Mouse (Mus musculus) midbrain, embryonic 11.5 days (tissue): ENCODE measurements at regions not wholly inside any gene's neighbourhood (a gene's known extent, or its start where the extent isn't known, plus 50 kb on each side); places are given as distances from the start of the nearest gene placed in this dataset.

Experiments used
- ATAC-seq: fragments of 200-750 bp; cut with Nextera tagmentation; 2 replicates; pipeline ENCODE4 v1.8.0; 2017; ENCODE audit warnings: moderate TSS enrichment, moderate library complexity; ENCODE audit not compliant: low FRiP score
- DNase-seq: peaks from one replicate; pipeline ENCODE4 v3.0.0; 2015; ENCODE audit warnings: low spot score; ENCODE audit errors: missing footprints
- H3K27ac ChIP-seq: fragments of 300-500 bp; sonication (generic); 2 replicates; pipeline ENCODE4 v1.5.1; 2014; ENCODE audit warnings: low read depth, low read length
- H3K27me3 ChIP-seq: fragments of 300-500 bp; sonication (generic); 2 replicates; pipeline ENCODE4 v1.6.1; 2014; ENCODE audit warnings: mild to moderate bottlenecking, low read length, moderate library complexity, mixed read lengths; ENCODE audit not compliant: control insufficient read depth, insufficient read depth
- H3K36me3 ChIP-seq: fragments of 300-500 bp; sonication (generic); 2 replicates; pipeline ENCODE4 v1.6.1; 2014; ENCODE audit warnings: mild to moderate bottlenecking, low read length, moderate library complexity, mixed read lengths; ENCODE audit not compliant: control insufficient read depth, insufficient read depth
- H3K4me1 ChIP-seq: fragments of 300-500 bp; sonication (generic); 2 replicates; pipeline ENCODE4 v1.6.1; 2014; ENCODE audit warnings: low read length; ENCODE audit not compliant: control insufficient read depth, insufficient read depth
- H3K4me2 ChIP-seq: fragments of 300-500 bp; sonication (generic); 2 replicates; pipeline ENCODE4 v1.6.1; 2014; ENCODE audit warnings: mild to moderate bottlenecking, moderate library complexity
- H3K4me3 ChIP-seq: fragments of 300-500 bp; sonication (generic); 2 replicates; pipeline ENCODE4 v1.5.1; 2014; ENCODE audit warnings: low read depth, low read length
- H3K9ac ChIP-seq: fragments of 300-500 bp; sonication (generic); 2 replicates; pipeline ENCODE4 v1.6.1; 2014; ENCODE audit warnings: low read length
- H3K9me3 ChIP-seq: fragments of 300-500 bp; sonication (generic); 2 replicates; pipeline ENCODE4 v1.6.1; 2016; ENCODE audit warnings: low read length; ENCODE audit not compliant: control insufficient read depth
- WGBS: fragments of 180-500 bp; shearing (Covaris S2); extraction: QIAGEN DNeasy Blood & Tissue Kit; methylation state at CpG from one replicate; pipeline ENCODE4 v1.1.7; 2014; 5-methylcytosine and 5-hydroxymethylcytosine counted together

DNA sequence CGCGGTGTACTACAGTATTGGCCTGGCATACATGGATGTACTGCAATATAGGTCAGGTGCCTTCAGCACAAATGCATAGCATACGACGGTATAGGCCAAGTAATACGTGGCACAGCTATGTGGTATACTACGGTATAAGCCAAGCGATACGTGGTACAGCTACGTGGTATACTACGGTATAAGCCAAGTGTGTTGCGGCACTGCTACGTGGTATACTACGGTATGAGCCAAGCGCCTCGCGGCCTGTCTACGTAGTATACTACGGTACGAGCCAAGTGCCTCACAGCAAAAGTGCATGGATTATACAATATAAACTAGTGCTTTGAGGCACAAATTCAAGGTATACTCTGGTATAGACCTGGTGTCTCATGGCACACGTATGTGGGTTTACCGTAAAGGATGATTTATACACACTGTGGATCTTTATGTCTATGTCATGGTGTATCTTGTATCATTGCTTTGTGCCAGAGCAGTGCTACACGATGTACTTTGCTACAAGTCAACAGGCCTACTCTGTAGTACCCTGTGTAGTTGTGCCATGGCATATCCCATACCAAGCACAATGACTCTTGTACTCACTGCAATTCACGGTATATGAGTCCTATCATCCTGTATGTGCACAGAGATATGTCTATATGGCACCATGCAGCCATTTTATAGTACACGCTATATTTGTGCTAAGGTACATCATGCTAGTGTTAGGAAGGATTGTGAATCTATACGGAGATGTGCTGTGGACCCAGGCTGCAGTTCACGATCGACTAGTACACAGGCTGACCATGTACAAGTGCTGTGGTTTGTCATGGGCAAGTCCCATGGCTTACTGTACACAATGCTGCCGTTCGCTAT is 72.5 kb downstream of the Rtl1 start:
- Histone ChIP-seq H3K4me1 (peaks cover 10% of the 10 kb centered on the region), H3K36me3 (no peaks in the 10 kb centered on the region), H3K9me3 (peaks cover 29% of the 10 kb centered on the region), H3K4me2 (peak overlapping the region; percentile 40), H3K27me3 (0 out of 2 replicates have a peak, but pooled peaks cover 2% of the 10 kb centered on the region), H3K4me3 (peak overlapping the region; percentile 15), H3K9ac (no peak overlapping the region), H3K27ac (no peak overlapping the region)
- 50% methylated on average over 29 of the region's 29 CpGs for WGBS
- peak; percentile 90 for DNase-seq
- peak; percentile 71 for ATAC-seq

- no peak overlapping the region for H3K9ac ChIP-seq
- H3K27me3 ChIP-seq: no peaks in the 10 kb centered on the region; the same call in 1 of the 2 replicates
- 67% methylated on average over 9 of the region's 9 CpGs for WGBS
- peaks cover 7% of the 10 kb centered on the region for H3K4me1 ChIP-seq
- no peak overlapping the region for H3K4me3 ChIP-seq
- H3K27ac ChIP-seq: no peak overlapping the region
- DNase-seq (no peak), ATAC-seq (no peak)
- no peak overlapping the region for H3K4me2 ChIP-seq
- H3K9me3 ChIP-seq: peaks cover 29% of the 10 kb centered on the region
- H3K36me3 ChIP-seq: no peaks in the 10 kb centered on the region
Measured at GRCm38 (mm10) chr12:109525613-109526012, 73.0 kb downstream of the Dlk1 start.

- DNase-seq (no peak), ATAC-seq (no peak)
- H3K36me3 ChIP-seq: no peaks in the 10 kb centered on the region
- no peaks in the 10 kb centered on the region; the same call in 1 of the 2 replicates for H3K27me3 ChIP-seq
- H3K4me1 ChIP-seq: peaks cover 19% of the 10 kb centered on the region; the same call in 1 of the 2 replicates
- no peak overlapping the region for H3K27ac ChIP-seq
- 73% methylated on average over 5 of the region's 5 CpGs for WGBS
- peaks cover 3% of the 10 kb centered on the region; the same call in 1 of the 2 replicates for H3K9me3 ChIP-seq
- H3K4me3 ChIP-seq: no peak overlapping the region
- no peak overlapping the region for H3K4me2 ChIP-seq
- H3K9ac ChIP-seq: no peak overlapping the region
Measured at GRCm38 (mm10) chr12:109521199-109521780, 68.7 kb downstream of the Dlk1 start.

- no peak overlapping the region for H3K27ac ChIP-seq
- H3K36me3 ChIP-seq: no peaks in the 10 kb centered on the region
- peaks cover 19% of the 10 kb centered on the region; the same call in 1 of the 2 replicates for H3K4me1 ChIP-seq
- peaks cover 2% of the 10 kb centered on the region; the same call in 1 of the 2 replicates for H3K27me3 ChIP-seq
- H3K4me3 ChIP-seq: no peak overlapping the region
- WGBS: 36% methylated on average over 8 of the region's 8 CpGs
- no peak overlapping the region for H3K9ac ChIP-seq
- DNase-seq (no peak), ATAC-seq (peak; percentile 52; the same call in 1 of the 2 replicates)
- no peak overlapping the region for H3K4me2 ChIP-seq
- H3K9me3 ChIP-seq: no peaks in the 10 kb centered on the region
Measured at GRCm38 (mm10) chr12:109520414-109520813, 67.8 kb downstream of the Dlk1 start.

DNA sequence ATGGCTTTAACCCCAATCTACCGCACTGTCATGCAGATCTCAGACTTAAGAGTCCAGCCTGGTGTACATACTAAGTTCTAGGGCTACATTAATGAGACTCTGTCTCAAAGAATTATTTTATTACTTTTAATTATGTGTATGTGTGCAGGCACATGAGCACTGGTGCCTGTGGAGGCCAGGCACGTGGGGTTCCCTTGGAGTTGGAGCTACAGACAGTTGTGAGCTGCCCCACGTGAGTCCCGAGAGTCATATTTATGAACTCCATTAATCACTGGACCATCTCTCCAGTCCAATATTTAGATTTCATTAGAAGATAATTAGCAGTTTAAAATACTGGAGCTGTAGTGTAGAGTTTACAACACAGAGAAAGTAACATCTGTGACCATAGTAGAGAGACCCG is 67.2 kb downstream of the Dlk1 start:
- Histone ChIP-seq H3K9me3 (no peaks in the 10 kb centered on the region), H3K9ac (no peak overlapping the region), H3K27ac (no peak overlapping the region), H3K27me3 (peaks cover 2% of the 10 kb centered on the region; the same call in 1 of the 2 replicates), H3K4me2 (no peak overlapping the region), H3K4me3 (no peak overlapping the region), H3K36me3 (no peaks in the 10 kb centered on the region), H3K4me1 (peaks cover 19% of the 10 kb centered on the region; the same call in 1 of the 2 replicates)
- WGBS: 47% methylated on average over 5 of the region's 5 CpGs
- DNase-seq: no peak
- ATAC-seq: 0 out of 2 replicates have a peak, but pooled peaks have one; percentile 22

DNA sequence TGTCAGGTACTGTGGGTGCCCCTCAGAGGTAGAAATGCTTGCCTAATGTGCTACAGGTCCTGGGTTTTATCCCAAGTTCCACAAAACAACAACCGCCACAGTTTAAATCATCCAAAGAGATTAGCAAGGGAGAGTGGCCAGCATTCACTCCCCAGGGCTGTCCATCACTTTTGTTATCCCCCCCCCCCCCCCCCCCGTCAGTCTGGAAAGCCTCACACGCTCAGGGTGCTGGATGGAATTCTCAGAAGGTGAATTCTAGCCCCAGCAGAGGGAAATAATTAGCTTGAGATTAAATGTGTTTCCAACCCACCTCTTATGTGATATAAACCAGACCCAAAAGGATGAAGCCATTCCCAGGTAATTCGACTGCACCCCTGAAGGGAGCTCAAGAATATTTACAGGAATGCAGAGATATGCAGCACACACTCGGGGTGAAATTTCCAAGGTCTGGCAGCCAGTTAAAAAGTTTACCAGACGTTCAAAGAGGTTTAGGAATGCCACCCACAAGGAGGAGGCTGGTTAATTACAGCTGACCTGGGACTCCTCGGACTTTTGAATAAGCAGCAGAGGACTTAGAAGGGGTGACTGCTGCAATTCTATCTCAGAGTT is 65.9 kb downstream of the Dlk1 start:
- Histone ChIP-seq H3K4me3 (no peak overlapping the region), H3K9ac (no peak overlapping the region), H3K4me1 (peaks cover 19% of the 10 kb centered on the region; the same call in 1 of the 2 replicates), H3K9me3 (no peaks in the 10 kb centered on the region), H3K27me3 (peaks cover 2% of the 10 kb centered on the region; the same call in 1 of the 2 replicates), H3K36me3 (no peaks in the 10 kb centered on the region), H3K4me2 (no peak overlapping the region), H3K27ac (no peak overlapping the region)
- ATAC-seq (no peak), DNase-seq (no peak)
- WGBS: 8% methylated on average over 7 of the region's 7 CpGs

DNA sequence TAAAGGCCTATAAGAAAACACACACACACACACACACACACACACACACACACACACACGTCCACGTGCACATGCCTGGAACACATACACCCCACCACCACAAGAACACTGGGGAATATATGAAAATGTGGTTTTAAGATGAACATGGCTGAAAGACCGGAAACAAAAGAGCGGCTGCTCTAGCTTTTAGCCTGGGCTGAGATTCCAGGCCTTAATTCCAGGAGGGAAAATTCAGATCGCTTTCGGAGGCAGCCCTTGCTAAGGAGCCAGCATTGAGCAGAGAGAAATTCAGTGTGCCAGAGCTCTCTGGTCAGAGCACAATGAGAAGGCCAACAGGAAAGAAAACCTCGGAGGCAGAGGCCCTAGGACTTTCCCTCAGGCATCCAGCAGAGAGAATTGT is 65.1 kb downstream of the Dlk1 start:
- no peak overlapping the region for H3K9ac ChIP-seq
- H3K27me3 ChIP-seq: peaks cover 2% of the 10 kb centered on the region; the same call in 1 of the 2 replicates
- DNase-seq (no peak), ATAC-seq (no peak)
- H3K36me3 ChIP-seq: no peaks in the 10 kb centered on the region
- H3K27ac ChIP-seq: no peak overlapping the region
- no peak overlapping the region for H3K4me2 ChIP-seq
- H3K9me3 ChIP-seq: no peaks in the 10 kb centered on the region
- no peak overlapping the region for H3K4me3 ChIP-seq
- 51% methylated on average over 7 of the region's 7 CpGs for WGBS
- H3K4me1 ChIP-seq: peaks cover 19% of the 10 kb centered on the region; the same call in 1 of the 2 replicates

GRCm38 (mm10) chr12:109516961-109517360 is 64.3 kb downstream of the Dlk1 start:
- Histone ChIP-seq H3K27me3 (0 out of 2 replicates have a peak, but pooled peaks cover 2% of the 10 kb centered on the region), H3K36me3 (no peaks in the 10 kb centered on the region), H3K4me1 (peaks cover 19% of the 10 kb centered on the region; the same call in 1 of the 2 replicates), H3K4me2 (no peak overlapping the region), H3K4me3 (no peak overlapping the region), H3K9ac (no peak overlapping the region), H3K9me3 (no peaks in the 10 kb centered on the region), H3K27ac (no peak overlapping the region)
- 33% methylated on average over 4 of the region's 4 CpGs for WGBS
- DNase-seq: no peak
- no peak for ATAC-seq
